Mouse (Mus musculus) testis, adult 2 months (tissue): ENCODE measurements at regions not wholly inside any gene's neighbourhood (a gene's known extent, or its start where the extent isn't known, plus 50 kb on each side); places are given as distances from the start of the nearest gene placed in this dataset.

ENCODE experiments used
- CTCF ChIP-seq: fragments of 200-500 bp; IDR thresholded peaks from 2 replicates; pipeline ENCODE4 v1.5.1; 2012; ENCODE audit warnings: low read depth, mild to moderate bottlenecking, inconsistent platforms, low read length, moderate library complexity; ENCODE audit not compliant: control insufficient read depth, insufficient read depth, insufficient replicate concordance
- POLR2A ChIP-seq: fragments of 200-500 bp; IDR thresholded peaks from 2 replicates; pipeline ENCODE4 v1.6.1; 2012; ENCODE audit warnings: low read depth, mild to moderate bottlenecking, inconsistent platforms, low read length, moderate library complexity; ENCODE audit not compliant: control insufficient read depth

DNA sequence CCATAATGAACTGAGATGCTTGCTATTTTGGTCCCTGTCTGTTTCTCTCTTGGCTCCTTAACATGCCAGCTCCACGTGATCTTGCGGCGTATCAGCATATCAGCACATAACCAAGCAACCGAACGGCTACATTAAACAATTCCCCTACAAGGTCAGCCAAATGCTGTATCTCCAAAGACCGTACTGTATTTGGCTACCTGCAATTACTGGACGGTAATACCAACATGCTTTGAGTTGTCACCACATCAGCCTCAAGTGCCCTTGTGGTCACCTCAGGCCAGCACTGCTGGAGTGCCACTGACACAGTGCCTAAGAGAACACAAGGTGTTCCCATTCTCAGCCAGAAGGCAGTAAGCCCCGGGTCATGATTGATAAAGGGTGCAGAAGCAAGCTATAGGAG, 70.2 kb downstream of the Dyrk2 start:
- TF ChIP-seq POLR2A (no peak), CTCF (no peak)
